Mouse (Mus musculus): ENCODE measurements around the gene Chadl. TPM values are rescaled to one million over a fixed set of nuclear protein-coding genes. Genes with fewer than 3 reads are reported as not detected.
"Not testable (repeated sequence)": the region's sequence is repeated elsewhere in the genome, so short reads cannot be mapped to it uniquely, and the experiment has no call there.

Chadl gene
- total RNA-seq, 2 experiments from 2014 or later = 3.9 to 4.3 TPM

DNA sequence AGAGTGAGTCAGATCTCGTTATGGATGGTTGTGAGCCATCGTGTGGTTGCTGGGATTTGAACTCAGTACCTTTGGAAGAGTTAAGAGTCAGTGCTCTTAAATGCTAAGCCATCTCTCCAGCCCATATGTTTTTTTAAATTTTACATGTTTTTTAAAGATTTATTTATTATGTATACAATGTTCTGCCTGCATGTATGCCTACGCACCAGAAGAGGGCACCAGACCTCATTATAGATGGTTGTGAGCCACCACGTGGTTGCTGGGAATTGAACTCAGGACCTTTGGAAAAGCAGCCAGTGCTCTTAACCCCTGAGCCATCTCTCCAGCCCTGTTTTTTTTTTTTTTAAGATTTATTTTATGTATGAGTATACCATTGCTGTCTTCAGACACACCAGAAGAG, 4.3 kb upstream of the Chadl start:
- not testable (repeated sequence) for DNase-seq (ENCODE audit: low spot score in 2 of 2)

DNA sequence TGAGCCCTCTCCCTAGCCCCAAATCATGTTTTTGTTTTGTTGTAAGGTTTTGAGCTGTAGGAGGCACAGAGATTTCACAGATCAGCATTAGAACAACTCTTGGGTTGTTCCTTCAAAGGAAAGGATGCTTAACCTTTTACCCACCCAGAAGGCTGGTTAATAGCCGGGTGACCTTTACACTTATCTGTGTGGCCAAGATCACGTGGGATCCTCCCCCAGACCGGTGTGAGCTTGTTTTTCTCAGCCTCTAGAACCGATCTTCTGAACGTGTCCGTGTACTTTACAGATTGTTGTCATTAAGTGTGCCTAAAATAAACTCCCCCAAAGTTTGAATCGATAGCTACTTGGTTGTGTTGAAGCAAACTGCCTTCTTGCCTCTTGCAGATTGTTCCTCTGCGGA, 3.5 kb upstream of the Chadl start:
- no peak for DNase-seq (ENCODE audit: low spot score in 2 of 2)

DNA sequence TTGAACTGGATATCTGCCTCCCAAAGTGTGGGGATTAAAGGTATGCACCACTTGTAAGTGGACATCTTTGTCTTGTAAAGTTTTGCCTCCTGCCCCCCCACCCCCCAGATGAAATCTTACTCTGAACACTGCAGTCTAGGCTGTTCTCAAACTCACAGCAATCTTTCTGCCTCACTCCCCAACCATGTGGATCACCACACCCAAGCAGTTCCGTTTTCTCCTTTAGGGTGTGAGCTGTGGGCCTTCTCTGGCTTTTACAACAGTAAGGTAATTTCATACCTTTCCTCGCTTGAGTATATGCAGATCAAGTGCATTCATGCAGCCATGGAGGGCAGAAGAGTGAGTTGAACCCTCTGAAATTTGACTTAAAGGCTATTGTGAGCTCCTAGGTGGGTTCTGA, 3.1 kb upstream of the Chadl start:
- no peak for DNase-seq (ENCODE audit: low spot score in 2 of 2)

DNA sequence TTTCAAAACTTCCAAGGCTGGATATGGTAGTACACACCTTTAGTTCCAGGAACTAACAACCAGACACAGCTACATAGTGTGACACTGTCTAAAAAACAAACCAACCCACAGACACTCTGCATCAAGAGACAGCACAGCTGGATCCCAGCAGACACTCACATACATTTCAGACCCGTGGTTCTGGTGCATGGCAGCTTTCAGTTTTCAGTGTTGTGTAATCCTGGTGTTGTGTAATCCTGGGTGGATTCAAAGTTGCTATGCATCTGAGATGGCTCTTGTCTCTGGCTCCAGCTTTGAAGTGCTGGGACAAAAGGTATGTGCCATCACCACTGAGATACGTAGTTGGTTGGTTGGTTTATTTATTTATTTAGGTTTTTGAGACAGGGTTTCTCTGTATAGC, 1.4 kb upstream of the Chadl start:
- no peak for DNase-seq (ENCODE audit: low spot score in 2 of 2)

DNA sequence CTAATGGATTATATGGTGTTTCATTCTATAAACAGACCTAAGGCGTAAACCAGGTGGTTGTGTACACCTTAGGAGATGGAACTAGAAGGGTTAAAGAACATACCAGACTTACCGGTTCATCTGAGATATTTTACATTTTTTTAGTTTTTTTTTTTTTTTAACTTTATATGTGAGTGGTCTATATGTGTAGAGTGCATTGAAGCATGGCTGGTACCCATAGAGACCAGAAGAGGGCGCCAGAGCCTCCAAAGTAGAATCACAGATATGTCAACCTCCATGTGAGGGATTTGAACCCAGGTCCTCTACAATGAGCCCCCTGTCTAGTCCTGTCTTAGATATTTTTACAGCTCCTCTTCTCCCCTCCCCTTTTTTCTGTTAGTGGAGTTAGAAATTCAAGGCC, 760 bp upstream of the Chadl start:
- DNase-seq (ENCODE audit: low spot score in 2 of 2) = no peak

DNA sequence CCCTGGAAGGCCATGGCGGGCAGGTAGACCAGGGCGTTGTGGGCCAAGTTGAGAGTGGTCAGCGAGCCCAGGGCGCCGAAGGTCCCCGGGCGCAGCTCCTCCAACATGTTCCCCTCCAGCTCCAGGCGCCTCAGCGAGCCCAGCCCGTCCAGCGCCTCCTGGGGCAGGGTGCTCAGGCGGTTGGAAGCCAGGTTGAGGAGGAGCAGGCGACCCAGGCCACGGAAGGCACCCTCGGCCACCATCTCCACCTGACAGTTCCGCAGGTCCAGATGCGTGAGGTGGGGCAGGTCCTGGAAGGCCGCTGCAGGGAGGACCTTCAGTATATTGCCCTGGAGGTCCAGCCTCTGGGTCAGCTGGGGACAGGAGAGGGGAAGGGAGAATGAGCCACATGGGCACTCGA, 2.2 kb downstream of the Chadl start:
- no peak for DNase-seq (ENCODE audit: low spot score in 2 of 2)

DNA sequence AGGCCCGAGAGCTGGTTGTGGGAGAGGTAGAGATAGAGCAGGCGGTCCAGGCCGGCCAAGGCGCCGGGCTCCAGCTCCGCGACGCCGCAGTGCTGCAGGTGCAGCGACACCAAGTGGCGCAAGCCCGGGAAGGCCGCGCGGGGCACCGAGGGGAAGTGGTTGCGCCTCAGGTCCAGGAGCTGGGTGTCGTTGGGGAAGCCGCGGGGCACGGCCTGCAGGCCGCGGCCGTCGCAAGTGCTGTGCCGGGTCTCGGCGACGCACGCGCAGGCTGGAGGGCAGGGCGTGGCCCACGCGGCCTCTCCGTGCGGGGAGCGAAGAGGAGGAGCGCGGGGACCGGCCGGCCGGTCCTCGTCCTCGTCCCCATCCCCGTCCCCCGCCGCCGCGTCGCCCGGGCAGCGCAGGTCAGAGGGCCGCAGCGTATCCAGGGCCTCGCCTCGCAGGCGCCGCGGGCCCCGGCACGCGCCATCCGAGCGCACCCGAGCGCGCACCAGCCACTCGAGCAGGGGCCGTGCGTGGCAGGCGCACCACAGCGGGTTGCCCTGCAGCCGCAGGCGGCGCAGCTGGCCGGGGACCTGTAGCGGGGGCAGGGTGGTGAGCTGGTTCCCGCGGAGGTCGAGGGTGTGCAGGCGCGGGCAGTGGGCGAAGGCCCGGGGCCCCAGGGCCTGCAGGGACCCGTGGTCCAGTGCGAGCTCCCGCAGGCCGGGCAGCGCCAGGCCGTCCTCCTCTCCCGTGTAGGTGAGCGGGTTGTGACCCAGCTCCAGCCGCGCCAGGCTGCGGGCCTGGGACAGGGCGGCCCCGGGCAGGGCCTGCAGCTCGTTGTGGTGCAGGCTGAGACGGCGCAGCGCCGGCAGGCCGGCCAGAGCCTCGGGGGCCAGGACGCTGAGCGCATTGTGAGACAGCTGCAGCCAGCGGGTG, 2.9 kb downstream of the Chadl start:
- DNase-seq (ENCODE audit: low spot score in 2 of 2) = peak; percentile 57 to 74

DNA sequence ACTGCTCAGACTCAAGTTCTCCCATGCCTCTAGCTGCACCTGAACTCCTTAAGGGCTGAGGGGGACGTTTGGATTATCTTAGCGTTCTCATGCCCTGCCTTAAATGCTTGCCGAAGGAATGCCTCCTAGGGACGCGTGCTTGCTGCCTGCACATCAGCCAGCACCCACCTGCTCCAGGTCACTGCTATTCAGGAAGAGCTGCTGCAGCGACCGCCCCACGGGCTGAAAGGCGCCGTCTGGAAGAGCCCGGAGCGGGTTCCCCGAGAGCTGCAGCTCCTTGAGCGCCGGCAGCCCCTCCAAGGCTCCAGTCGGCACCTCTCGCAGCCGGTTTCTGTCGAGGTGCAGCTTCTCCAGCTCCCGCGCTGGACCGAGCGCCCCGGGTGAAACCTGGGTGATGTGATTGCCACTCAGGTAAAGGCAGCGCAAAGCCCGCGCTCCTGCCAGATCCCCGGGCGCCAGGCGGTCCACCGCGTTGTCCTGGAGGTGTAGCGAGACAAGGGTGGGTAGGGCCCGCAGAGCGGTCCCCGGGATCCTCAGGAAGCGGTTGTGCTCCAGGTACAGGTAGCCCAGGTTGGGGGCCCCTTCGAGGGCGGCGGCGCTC, 3.6 kb downstream of the Chadl start:
- DNase-seq (ENCODE audit: low spot score in 2 of 2) = no peak

DNA sequence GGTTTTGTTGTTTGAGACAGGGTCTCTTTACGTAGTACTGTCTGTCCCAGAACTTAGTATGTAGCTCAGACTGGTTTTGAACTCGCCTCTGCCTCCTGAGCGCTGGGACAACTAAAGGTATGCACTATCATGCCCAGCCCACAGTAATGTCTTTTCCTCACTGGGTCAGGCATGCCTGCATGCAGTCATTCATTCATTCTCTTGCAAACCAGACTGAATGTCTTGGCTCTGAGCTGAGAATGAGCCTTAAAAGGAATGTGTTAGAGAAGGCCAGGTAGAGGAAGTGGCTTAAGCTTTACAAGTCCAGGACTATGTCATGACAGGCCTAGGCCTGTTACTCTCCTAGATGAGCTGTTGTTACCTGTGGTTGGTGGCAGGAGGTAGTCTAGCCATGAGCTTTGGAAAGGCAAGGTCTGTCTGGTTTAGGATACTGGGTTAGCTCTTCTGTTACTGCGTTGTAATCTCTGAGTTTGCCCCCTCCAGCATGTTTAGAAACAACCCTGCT, 16.7 kb downstream of the Chadl start:
- DNase-seq (ENCODE audit: low spot score in 2 of 2) = no peak

DNA sequence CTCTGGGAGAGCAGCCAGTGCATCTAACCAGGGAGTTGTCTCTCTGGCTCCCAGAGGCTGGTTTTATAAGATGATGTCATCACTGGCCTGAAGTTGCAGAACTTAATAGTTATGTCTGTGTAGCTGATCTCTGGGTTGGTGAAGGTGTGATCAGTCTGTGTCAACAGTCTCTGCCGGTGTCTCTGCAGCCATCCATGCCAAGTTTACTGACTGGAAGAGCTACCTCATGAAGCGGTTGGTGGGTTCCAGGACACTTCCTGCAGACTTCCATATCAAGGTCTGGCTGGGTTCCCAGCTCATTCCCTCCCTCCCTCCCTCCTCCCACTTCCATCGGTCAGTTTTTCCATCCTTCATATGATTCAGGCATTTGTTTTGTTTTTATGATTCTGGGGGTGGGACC, 20.4 kb downstream of the Chadl start:
- DNase-seq (ENCODE audit: low spot score in 2 of 2) = no peak

DNA sequence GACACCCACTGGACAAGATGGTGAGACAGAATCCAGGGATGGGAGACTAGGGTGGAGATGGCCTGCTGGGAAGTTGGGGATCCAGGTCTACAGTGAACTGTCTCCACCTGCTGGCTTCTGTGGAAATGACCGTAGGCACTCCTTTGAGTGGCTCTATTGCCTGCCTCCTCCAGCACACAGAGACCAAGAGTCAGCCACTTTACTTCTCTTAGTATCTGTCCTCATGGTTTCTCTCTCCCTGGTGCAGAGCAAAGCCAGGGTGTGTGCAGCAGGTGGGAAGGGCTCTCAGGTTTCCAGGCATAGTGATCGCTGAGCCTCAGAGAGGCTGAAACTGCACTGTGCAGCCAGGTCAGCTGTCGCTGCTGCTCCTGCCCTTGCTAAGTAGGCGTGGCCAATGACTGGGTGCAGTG, 26.9 kb downstream of the Chadl start:
- DNase-seq (ENCODE audit: low spot score in 2 of 2) = no peak

DNA sequence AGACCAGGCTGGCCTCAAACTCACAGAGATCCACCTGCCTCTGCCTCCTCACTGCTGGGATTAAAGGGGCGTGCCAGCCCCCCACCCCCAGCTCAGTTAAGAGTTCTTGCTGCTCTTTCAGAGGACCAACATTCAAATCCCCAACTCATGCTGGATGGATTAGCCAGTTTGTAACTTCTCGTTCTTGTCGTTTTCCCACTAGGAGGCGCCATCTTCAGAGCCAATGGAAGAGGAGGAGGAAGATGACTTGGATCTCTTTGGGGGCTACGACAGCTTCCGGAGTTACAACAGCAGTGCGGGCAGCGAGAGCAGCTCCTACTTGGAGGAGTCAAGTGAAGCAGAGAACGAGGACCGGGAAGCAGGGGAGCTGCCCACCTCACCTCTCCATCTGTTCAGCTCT, 30.1 kb downstream of the Chadl start:
- no peak for DNase-seq (ENCODE audit: low spot score in 2 of 2)

DNA sequence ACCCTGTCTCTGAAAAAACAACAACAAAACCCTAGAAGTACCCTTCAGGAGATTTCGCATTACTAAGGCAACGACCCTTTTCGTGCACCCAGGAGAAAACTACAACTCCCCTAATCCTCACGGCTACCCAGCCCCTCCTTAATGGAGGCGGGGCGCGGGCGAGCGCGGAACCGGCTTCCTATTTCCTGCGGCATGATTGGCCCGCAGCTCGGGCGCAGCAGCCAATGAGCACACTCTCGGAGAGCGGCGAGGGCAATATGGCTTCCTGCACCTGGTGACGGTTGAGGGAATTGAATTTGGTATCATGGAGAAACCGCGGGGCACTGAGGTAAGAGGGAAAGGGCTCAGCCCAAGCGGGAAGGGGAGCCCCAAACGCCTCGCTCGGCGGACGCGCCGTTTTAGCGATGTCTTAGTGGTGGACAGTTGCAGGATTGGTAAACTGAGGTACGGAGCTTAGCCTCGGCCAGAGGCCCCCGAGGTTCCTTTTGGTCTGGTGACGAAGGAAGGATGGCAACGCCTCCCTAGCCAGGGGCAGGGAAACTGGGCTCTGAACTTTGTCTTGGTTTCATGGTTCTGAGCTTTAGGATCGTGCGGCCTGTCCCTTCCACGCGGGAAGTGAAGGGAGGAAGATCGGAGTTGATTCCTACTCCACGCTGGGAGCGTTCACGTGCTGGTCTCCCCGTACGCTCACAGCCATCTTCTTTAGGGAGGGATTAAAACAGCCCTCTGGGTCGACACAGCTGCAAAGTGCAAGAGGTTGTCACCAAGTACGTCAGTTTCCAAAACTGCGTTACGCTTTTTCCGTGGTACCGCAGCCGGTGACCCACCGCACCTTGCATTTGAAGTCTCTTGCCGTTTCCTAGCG, 33.2 kb downstream of the Chadl start, which contains the start of gene L3mbtl2:
Gene L3mbtl2 (plus strand): TSS at position 193 of the 865 bp plus-strand sequence.
- peak; percentile 74 to 77 for DNase-seq (ENCODE audit: low spot score in 2 of 2)

DNA sequence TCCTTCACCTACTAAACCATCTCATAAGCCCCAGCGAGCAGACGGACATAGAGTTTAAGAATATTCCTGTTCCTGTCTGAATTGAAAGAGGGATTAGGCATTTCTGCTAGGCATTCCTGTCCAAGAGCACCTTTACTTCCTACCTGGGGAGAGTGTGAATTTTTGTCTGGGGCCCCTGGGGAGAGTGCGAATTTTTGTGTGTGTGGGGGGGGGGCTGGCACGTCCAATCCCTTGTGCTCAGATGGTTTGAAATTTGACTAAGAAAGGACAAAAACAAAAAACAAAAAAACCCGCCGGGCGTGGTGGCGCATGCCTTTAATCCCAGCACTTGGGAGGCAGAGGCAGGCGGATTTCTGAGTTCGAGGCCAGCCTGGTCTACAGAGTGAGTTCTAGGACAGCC, 33.8 kb downstream of the Chadl start:
- DNase-seq (ENCODE audit: low spot score in 2 of 2) = no peak

DNA sequence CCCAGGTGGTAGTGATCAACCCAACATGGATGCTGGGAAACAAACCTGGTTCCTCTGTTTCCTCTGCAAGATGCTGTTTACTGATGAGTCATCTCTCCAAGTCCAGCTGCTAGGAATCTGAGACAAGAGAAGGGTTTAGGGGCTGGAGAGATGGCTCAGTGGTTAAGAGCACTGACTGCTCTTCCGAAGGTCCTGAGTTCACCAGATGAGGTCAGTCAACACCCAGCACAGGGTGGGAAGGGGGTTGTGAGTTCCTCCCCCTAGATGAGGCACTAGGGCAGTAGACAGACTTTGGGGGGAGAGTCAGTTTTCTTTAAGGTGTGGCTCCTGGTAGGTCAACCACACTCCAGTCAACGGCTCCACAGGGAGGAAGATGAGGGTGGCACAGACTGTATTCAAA, 35.4 kb downstream of the Chadl start:
- no peak for DNase-seq (ENCODE audit: low spot score in 2 of 2)

DNA sequence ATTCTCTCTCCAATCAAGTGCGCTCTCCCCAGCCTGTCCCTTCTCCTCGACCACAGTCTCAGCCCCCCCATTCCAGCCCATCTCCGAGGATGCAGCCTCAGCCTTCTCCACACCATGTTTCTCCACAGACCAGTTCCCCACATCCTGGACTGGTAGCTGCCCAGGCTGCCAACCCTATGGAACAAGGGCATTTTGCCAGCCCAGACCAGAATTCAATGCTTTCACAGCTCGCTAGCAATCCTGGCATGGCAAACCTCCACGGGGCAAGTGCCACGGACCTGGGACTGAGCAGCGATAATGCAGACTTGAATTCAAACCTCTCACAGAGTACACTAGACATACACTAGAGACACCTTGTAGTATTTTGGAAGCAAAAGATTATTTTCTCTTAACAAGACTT, 46.5 kb downstream of the Chadl start:
- no peak for DNase-seq (ENCODE audit: low spot score in 2 of 2)

DNA sequence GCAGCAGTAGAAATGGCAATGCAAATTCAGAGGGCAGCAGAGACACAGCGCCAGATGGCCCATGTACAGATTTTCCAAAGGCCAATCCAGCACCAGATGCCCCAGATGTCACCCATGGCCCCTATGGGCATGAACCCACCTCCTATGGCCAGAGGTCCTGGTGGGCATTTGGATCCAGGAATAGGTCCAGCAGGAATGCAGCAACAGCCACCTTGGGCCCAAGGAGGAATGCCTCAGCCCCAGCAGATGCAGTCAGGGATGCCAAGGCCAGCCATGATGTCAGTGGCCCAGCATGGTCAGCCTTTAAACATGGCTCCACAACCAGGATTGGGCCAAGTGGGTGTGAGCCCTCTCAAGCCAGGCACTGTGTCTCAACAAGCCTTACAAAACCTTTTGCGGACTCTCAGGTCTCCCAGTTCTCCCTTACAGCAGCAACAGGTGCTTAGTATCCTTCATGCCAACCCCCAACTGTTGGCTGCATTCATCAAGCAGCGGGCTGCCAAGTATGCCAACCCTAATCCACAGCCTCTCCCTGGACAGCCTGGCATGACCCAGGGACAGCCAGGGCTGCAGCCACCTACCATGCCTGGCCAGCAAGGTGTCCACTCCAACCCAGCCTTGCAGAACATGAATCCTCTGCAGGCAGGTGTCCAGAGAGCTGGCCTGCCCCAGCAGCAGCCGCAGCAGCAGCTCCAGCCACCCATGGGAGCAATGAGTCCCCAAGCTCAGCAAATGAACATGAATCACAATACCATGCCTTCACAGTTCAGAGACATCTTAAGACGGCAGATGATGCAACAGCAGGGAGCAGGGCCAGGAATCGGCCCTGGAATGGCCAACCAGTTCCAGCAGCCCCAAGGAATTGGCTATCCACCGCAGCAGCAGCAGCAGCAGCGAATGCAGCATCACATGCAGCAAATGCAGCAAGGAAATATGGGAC, 47.3 kb downstream of the Chadl start:
- no peak for DNase-seq (ENCODE audit: low spot score in 2 of 2)

Data from adrenal gland, postnatal 4 days (tissue).